Mouse (Mus musculus) kidney, adult 2 months (tissue): ENCODE data around the gene Vma21.

Experiments
- CTCF ChIP-seq: fragments of 200-500 bp; conservative IDR thresholded peaks from 2 replicates; pipeline ENCODE4 v1.5.1; 2011; ENCODE audit warnings: low read depth, mild to moderate bottlenecking, control low read depth, low read length, moderate library complexity, mixed read lengths; ENCODE audit not compliant: insufficient read depth, insufficient read length
- POLR2A ChIP-seq: fragments of 200-500 bp; IDR thresholded peaks from one replicate; pipeline ENCODE4 v1.6.1; 2011; ENCODE audit warnings: low read depth, low read length, control low read depth

DNA sequence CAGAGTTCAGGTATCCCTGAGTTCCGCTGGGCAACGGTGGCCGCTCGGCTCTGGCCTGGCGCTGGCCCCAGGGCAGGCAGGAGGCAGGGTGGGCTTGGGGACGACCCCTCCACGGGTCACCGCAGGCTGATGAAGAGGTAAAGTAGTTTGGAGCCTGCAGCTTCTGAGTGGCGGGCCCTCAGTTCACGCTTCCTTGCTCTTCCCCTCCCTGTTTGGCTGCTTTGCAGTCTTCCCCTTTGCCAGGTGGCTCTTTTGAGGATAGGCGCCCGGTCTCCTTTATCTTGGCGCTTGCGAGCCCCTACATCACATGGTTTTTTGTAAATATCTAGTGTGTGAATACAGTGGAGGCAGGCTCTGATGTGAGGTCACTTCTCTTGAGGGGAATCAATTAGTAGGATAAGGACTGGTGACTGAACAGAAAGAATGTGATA lies 1.2 kb downstream of the Vma21 start:
- TF ChIP-seq CTCF (no peak), POLR2A (no peak)
